Mouse (Mus musculus): Measurements from ENCODE around the gene Pdx1. TPM values are rescaled to one million over a fixed set of nuclear protein-coding genes. Genes with fewer than 3 reads are reported as not detected.

Gene Pdx1
- polyA plus RNA-seq, 1 experiment = not detected

GRCm38 (mm10) chr5:147317321-147317720, 47.6 kb downstream of the Pdx1 start:
- H3K4me1 ChIP-seq (ENCODE audit: control insufficient read depth, insufficient read depth, low read length) = no peaks in the 10 kb centered on the region
- 3% methylated on average over 7 of the region's 7 CpGs for WGBS
- TF ChIP-seq CTCF (IDR thresholded peaks at IDR 0.05; ENCODE audit: insufficient read depth, low read depth, low read length) (no peak), POLR2A (IDR thresholded peaks at IDR 0.05; ENCODE audit: insufficient read depth, low read depth, low read length) (no peak)
- H3K27ac ChIP-seq (ENCODE audit: insufficient read depth, low read depth, low read length) = no peak overlapping the region
- H3K4me3 ChIP-seq (ENCODE audit: insufficient read depth, low read depth, low read length) = no peak overlapping the region

DNA sequence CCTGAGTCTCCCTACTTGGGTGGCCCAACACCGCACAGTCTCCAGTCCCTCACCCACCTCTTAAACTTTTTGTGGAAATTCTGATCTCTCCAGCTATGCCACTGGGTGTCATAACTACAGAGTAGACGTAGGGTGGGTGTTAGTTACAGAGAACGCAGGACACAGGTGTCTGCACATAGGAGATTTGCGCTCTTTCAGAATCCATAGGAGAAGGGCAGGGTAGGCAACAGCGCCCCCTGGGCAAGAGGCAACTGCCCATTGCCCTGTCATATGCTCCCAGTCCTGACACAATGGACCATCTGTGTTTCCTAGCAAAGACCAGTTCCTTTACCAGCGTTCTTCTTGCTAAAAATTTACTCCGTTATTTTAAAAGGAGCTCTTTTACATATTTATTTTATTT, 48.2 kb downstream of the Pdx1 start:
- H3K4me1 ChIP-seq (ENCODE audit: control insufficient read depth, insufficient read depth, low read length) = no peaks in the 10 kb centered on the region
- 15% methylated on average over 7 of the region's 7 CpGs for WGBS
- no peak overlapping the region for H3K27ac ChIP-seq (ENCODE audit: insufficient read depth, low read depth, low read length)
- no peak for TF ChIP-seq CTCF (IDR thresholded peaks at IDR 0.05; ENCODE audit: insufficient read depth, low read depth, low read length)
- TF ChIP-seq POLR2A (IDR thresholded peaks at IDR 0.05; ENCODE audit: insufficient read depth, low read depth, low read length) = no peak
- no peak overlapping the region for H3K4me3 ChIP-seq (ENCODE audit: insufficient read depth, low read depth, low read length)

- H3K4me1 ChIP-seq (ENCODE audit: control insufficient read depth, insufficient read depth, low read length) = no peaks in the 10 kb centered on the region
- H3K27ac ChIP-seq (ENCODE audit: insufficient read depth, low read depth, low read length) = no peak overlapping the region
- H3K4me3 ChIP-seq (ENCODE audit: insufficient read depth, low read depth, low read length) = no peak overlapping the region
- TF ChIP-seq POLR2A (IDR thresholded peaks at IDR 0.05; ENCODE audit: insufficient read depth, low read depth, low read length) (no peak), CTCF (IDR thresholded peaks at IDR 0.05; ENCODE audit: insufficient read depth, low read depth, low read length) (no peak)
These were observed 49.9 kb downstream of the Pdx1 start for GRCm38 (mm10) chr5:147319653-147320052.

GRCm38 (mm10) chr5:147322183-147322582, 52.4 kb downstream of the Pdx1 start, which contains the start of gene Urad:
Gene Urad (minus strand): TSS chr5:147322440.
- WGBS = 81% methylated on average over 8 of the region's 8 CpGs
- H3K4me3 ChIP-seq (ENCODE audit: insufficient read depth, low read depth, low read length) = no peak within 1 kb of the TSS
- no peak within 1 kb of the TSS for H3K27ac ChIP-seq (ENCODE audit: insufficient read depth, low read depth, low read length)
- no peaks in the 10 kb centered on the region for H3K4me1 ChIP-seq (ENCODE audit: control insufficient read depth, insufficient read depth, low read length)
- TF ChIP-seq CTCF (IDR thresholded peaks at IDR 0.05; ENCODE audit: insufficient read depth, low read depth, low read length) = no peak
- TF ChIP-seq POLR2A (IDR thresholded peaks at IDR 0.05; ENCODE audit: insufficient read depth, low read depth, low read length) = no peak

DNA sequence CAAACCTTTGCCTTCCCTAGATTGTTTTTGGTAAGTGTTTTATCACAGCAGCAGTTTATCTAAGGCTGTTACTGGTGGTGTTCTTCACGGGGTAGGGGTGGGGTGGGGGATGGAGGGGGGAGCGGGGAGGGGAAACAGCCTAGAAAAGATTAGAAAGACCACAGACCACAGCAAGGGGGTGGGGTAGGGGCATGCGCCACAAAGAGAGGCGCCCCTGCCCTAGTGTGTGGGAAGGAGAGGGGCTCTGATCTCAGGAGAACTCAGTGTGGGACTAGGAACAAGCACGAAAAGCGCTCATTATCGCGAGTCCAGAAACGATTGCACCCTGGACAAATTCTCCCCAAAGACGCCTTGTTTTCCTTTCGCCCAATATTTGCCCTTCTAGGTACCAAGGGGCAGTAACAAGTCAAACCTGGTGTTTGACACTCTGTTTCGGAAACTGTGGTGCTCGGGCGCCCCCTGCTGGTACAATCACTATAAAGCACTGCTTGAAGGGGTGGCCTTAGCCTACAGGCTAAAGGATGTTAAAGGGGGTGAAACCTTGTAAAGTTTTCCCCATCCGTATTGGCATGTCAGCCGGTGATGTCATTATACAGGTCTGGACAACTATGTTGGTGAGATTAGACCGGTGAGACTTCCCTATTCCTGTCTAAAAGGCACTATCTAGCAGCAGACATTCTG, 53.6 kb downstream of the Pdx1 start:
- 22% methylated on average over 17 of the region's 17 CpGs for WGBS
- H3K4me1 ChIP-seq (ENCODE audit: control insufficient read depth, insufficient read depth, low read length) = no peaks in the 10 kb centered on the region
- H3K27ac ChIP-seq (ENCODE audit: insufficient read depth, low read depth, low read length) = no peak overlapping the region
- no peak overlapping the region for H3K4me3 ChIP-seq (ENCODE audit: insufficient read depth, low read depth, low read length)
- peak; percentile 41; the same call in 1 of the 2 replicates for TF ChIP-seq CTCF (IDR thresholded peaks at IDR 0.05; ENCODE audit: insufficient read depth, low read depth, low read length)
- TF ChIP-seq POLR2A (IDR thresholded peaks at IDR 0.05; ENCODE audit: insufficient read depth, low read depth, low read length) = no peak

Other genes starting within 250 kb of the Pdx1 start
- not detected in 2 replicates for gene Lnx2, start 193.4 kb upstream of the Pdx1 start, polyA plus RNA-seq (2012; ENCODE audit: insufficient read depth, insufficient read length, low replicate concordance, missing spikeins)
- not detected in 2 replicates for gene Polr1d, start 192.9 kb upstream of the Pdx1 start, polyA plus RNA-seq (2012; ENCODE audit: insufficient read depth, insufficient read length, low replicate concordance, missing spikeins)
- not detected in 2 replicates for gene Gsx1, start 81.3 kb upstream of the Pdx1 start, polyA plus RNA-seq (2012; ENCODE audit: insufficient read depth, insufficient read length, low replicate concordance, missing spikeins)
- not detected in 2 replicates for gene Cdx2, start 37.3 kb downstream of the Pdx1 start, polyA plus RNA-seq (2012; ENCODE audit: insufficient read depth, insufficient read length, low replicate concordance, missing spikeins)
- gene Urad, start 52.5 kb downstream of the Pdx1 start, polyA plus RNA-seq (2012; ENCODE audit: insufficient read depth, insufficient read length, low replicate concordance, missing spikeins) = not detected in 2 replicates
- gene Flt3, start 130.5 kb downstream of the Pdx1 start, polyA plus RNA-seq (2012; ENCODE audit: insufficient read depth, insufficient read length, low replicate concordance, missing spikeins) = not detected in 2 replicates
- 409 TPM in 1 of 2 replicates, not detected in the other for gene Pan3, start 160.2 kb downstream of the Pdx1 start, polyA plus RNA-seq (2012; ENCODE audit: insufficient read depth, insufficient read length, low replicate concordance, missing spikeins)